Mouse (Mus musculus): ENCODE data around the gene Gna12. TPM values are rescaled to one million over a fixed set of nuclear protein-coding genes. Genes with fewer than 3 reads are reported as not detected.
A peak's percentile ranks its signal among the peaks of the same experiment; 100 is the strongest.

Gene Gna12
- total and polyA plus RNA-seq, 2 experiments, result 43.1 to 85.1 TPM

- Histone ChIP-seq H3K27me3 (ENCODE audit: control insufficient read depth, insufficient read depth, low read length) (no peaks in the 10 kb centered on the region), H3K4me1 (ENCODE audit: control insufficient read depth, insufficient read depth, low read length) (0 out of 2 replicates have a peak, but pooled peaks cover 7% of the 10 kb centered on the region)
- no peak for DNase-seq (ENCODE audit: extremely low read depth, low read depth, low spot score)
These were observed 44.9 kb downstream of the Gna12 start for GRCm38 (mm10) chr5:140785240-140785872.

GRCm38 (mm10) chr5:140784288-140784687 lies 45.9 kb downstream of the Gna12 start:
- TF ChIP-seq POLR2A (IDR thresholded peaks at IDR 0.05; ENCODE audit: extremely low read depth, insufficient read depth, low read length) (no peak), CTCF (IDR thresholded peaks at IDR 0.05; ENCODE audit: low read depth, low read length) (no peak)
- no peak overlapping the region for H3K4me3 ChIP-seq (ENCODE audit: insufficient read depth, low read depth, low read length)
- no peak overlapping the region for H3K27ac ChIP-seq (replicated peaks; ENCODE audit: insufficient read depth, low read depth, low read length)
- peaks cover 45% of the 10 kb centered on the region for H3K36me3 ChIP-seq (ENCODE audit: control insufficient read depth, insufficient read depth, low read length)
- H3K9ac ChIP-seq (ENCODE audit: low read depth, low read length), result no peak overlapping the region
- 95% methylated on average over 6 of the region's 6 CpGs for WGBS
- H3K4me1 ChIP-seq (ENCODE audit: control insufficient read depth, insufficient read depth, low read length), result 0 out of 2 replicates have a peak, but pooled peaks cover 5% of the 10 kb centered on the region
- H3K27me3 ChIP-seq (ENCODE audit: control insufficient read depth, insufficient read depth, low read length), result no peaks in the 10 kb centered on the region
- peaks cover 57% of the 10 kb centered on the region; the same call in 1 of the 2 replicates for H3K79me2 ChIP-seq (ENCODE audit: control insufficient read depth, insufficient read depth, low read length)
- no peak for DNase-seq (ENCODE audit: extremely low read depth, low read depth, low spot score)

More at GRCm38 (mm10) chr5:140785240-140785872, 44.9 kb downstream of the Gna12 start:
- Histone ChIP-seq H3K36me3 (ENCODE audit: control insufficient read depth, insufficient read depth, low read length) (peaks cover 39% of the 10 kb centered on the region), H3K9ac (ENCODE audit: low read depth, low read length) (no peak overlapping the region), H3K4me3 (ENCODE audit: insufficient read depth, low read depth, low read length) (no peak overlapping the region), H3K27ac (replicated peaks; ENCODE audit: insufficient read depth, low read depth, low read length) (no peak overlapping the region), H3K79me2 (ENCODE audit: control insufficient read depth, insufficient read depth, low read length) (peaks cover 54% of the 10 kb centered on the region; the same call in 1 of the 2 replicates)
- no peak for TF ChIP-seq CTCF (IDR thresholded peaks at IDR 0.05; ENCODE audit: low read depth, low read length)
- no peak for TF ChIP-seq POLR2A (IDR thresholded peaks at IDR 0.05; ENCODE audit: extremely low read depth, insufficient read depth, low read length)
- WGBS, result 94% methylated on average over 13 of the region's 13 CpGs

- Histone ChIP-seq H3K4me3 (ENCODE audit: insufficient read depth, low read depth, low read length) (no peak overlapping the region), H3K27me3 (ENCODE audit: control insufficient read depth, insufficient read depth, low read length) (no peaks in the 10 kb centered on the region), H3K9ac (ENCODE audit: low read depth, low read length) (no peak overlapping the region), H3K79me2 (ENCODE audit: control insufficient read depth, insufficient read depth, low read length) (peaks cover 50% of the 10 kb centered on the region; the same call in 1 of the 2 replicates), H3K36me3 (ENCODE audit: control insufficient read depth, insufficient read depth, low read length) (peaks cover 47% of the 10 kb centered on the region), H3K27ac (replicated peaks; ENCODE audit: insufficient read depth, low read depth, low read length) (no peak overlapping the region), H3K4me1 (ENCODE audit: control insufficient read depth, insufficient read depth, low read length) (0 out of 2 replicates have a peak, but pooled peaks cover 1% of the 10 kb centered on the region)
- peak; percentile 45; the same call in 1 of the 2 replicates for TF ChIP-seq CTCF (IDR thresholded peaks at IDR 0.05; ENCODE audit: low read depth, low read length)
- TF ChIP-seq POLR2A (IDR thresholded peaks at IDR 0.05; ENCODE audit: extremely low read depth, insufficient read depth, low read length), result no peak
- no peak for DNase-seq (ENCODE audit: extremely low read depth, low read depth, low spot score)
- 95% methylated on average over 4 of the region's 4 CpGs for WGBS
These were observed 46.7 kb downstream of the Gna12 start for GRCm38 (mm10) chr5:140783577-140783976.

GRCm38 (mm10) chr5:140781886-140782572 lies 48.2 kb downstream of the Gna12 start:
- DNase-seq (ENCODE audit: extremely low read depth, low read depth, low spot score), result no peak
- H3K27ac ChIP-seq (replicated peaks; ENCODE audit: insufficient read depth, low read depth, low read length), result no peak overlapping the region
- H3K79me2 ChIP-seq (ENCODE audit: control insufficient read depth, insufficient read depth, low read length), result peaks cover 47% of the 10 kb centered on the region; the same call in 1 of the 2 replicates
- TF ChIP-seq POLR2A (IDR thresholded peaks at IDR 0.05; ENCODE audit: extremely low read depth, insufficient read depth, low read length) (no peak), CTCF (IDR thresholded peaks at IDR 0.05; ENCODE audit: low read depth, low read length) (no peak)
- 78% methylated on average over 8 of the region's 8 CpGs for WGBS
- peaks cover 52% of the 10 kb centered on the region for H3K36me3 ChIP-seq (ENCODE audit: control insufficient read depth, insufficient read depth, low read length)
- H3K4me1 ChIP-seq (ENCODE audit: control insufficient read depth, insufficient read depth, low read length), result 0 out of 2 replicates have a peak, but pooled peaks cover 1% of the 10 kb centered on the region
- H3K4me3 ChIP-seq (ENCODE audit: insufficient read depth, low read depth, low read length), result no peak overlapping the region
- H3K9ac ChIP-seq (ENCODE audit: low read depth, low read length), result no peak overlapping the region
- H3K27me3 ChIP-seq (ENCODE audit: control insufficient read depth, insufficient read depth, low read length), result no peaks in the 10 kb centered on the region

- no peak overlapping the region for H3K9ac ChIP-seq (ENCODE audit: low read depth, low read length)
- no peak overlapping the region for H3K27ac ChIP-seq (replicated peaks; ENCODE audit: insufficient read depth, low read depth, low read length)
- H3K4me1 ChIP-seq (ENCODE audit: control insufficient read depth, insufficient read depth, low read length), result 0 out of 2 replicates have a peak, but pooled peaks cover 1% of the 10 kb centered on the region
- peaks cover 53% of the 10 kb centered on the region for H3K36me3 ChIP-seq (ENCODE audit: control insufficient read depth, insufficient read depth, low read length)
- DNase-seq (ENCODE audit: extremely low read depth, low read depth, low spot score), result no peak
- H3K27me3 ChIP-seq (ENCODE audit: control insufficient read depth, insufficient read depth, low read length), result no peaks in the 10 kb centered on the region
- H3K4me3 ChIP-seq (ENCODE audit: insufficient read depth, low read depth, low read length), result no peak overlapping the region
- TF ChIP-seq POLR2A (IDR thresholded peaks at IDR 0.05; ENCODE audit: extremely low read depth, insufficient read depth, low read length), result no peak
- TF ChIP-seq CTCF (IDR thresholded peaks at IDR 0.05; ENCODE audit: low read depth, low read length), result no peak
- 92% methylated on average over 5 of the region's 5 CpGs for WGBS
- peaks cover 38% of the 10 kb centered on the region; the same call in 1 of the 2 replicates for H3K79me2 ChIP-seq (ENCODE audit: control insufficient read depth, insufficient read depth, low read length)
These were observed 49.1 kb downstream of the Gna12 start for GRCm38 (mm10) chr5:140781122-140781521.

Measured in liver, adult 2 months (tissue).